Mouse (Mus musculus) CH12.LX (cell line): Measurements from ENCODE around the gene Pum2. TPM values are rescaled to one million over a fixed set of nuclear protein-coding genes. Genes with fewer than 3 reads are reported as not detected.

ENCODE experiments used
- DNase-seq: peaks from one replicate; pipeline ENCODE4 v3.0.0-alpha.2; 2013; ENCODE audit errors: extremely low read depth
- H3K27ac ChIP-seq: 2 replicates; pipeline ENCODE4 v1.5.1; 2012; ENCODE audit warnings: low read depth, mild to moderate bottlenecking, control low read depth, moderate library complexity; ENCODE audit not compliant: insufficient read depth
- H3K27me3 ChIP-seq: replicated peaks from 2 replicates; pipeline ENCODE3; 2012; ENCODE audit warnings: inconsistent platforms
- H3K36me3 ChIP-seq, 2 experiments: replicated peaks in 1 of 2; 2 replicates each; pipeline versions ENCODE3 to v1.6.1; 2012; ENCODE audit warnings: inconsistent platforms in 1 of 2, low read length in 1 of 2, mild to moderate bottlenecking in 1 of 2, mixed read lengths in 1 of 2, moderate library complexity in 1 of 2; ENCODE audit not compliant: control insufficient read depth in 1 of 2, insufficient read depth in 1 of 2
- H3K4me1 ChIP-seq, 2 experiments: 2 replicates each; pipeline ENCODE4 v1.6.1; 2012; ENCODE audit warnings: inconsistent platforms in 1 of 2, moderate library complexity in 1 of 2; ENCODE audit not compliant: insufficient read depth in 2 of 2, control insufficient read depth in 1 of 2
- H3K4me2 ChIP-seq: 2 replicates; pipeline ENCODE4 v1.6.1; 2012; ENCODE audit warnings: low read depth, mild to moderate bottlenecking, control low read depth; ENCODE audit not compliant: poor library complexity, insufficient read depth, severe bottlenecking
- H3K4me3 ChIP-seq, 3 experiments: fragments of 150-350 bp in 1 of 3; sonication (generic) in 1 of 3; replicated peaks in 1 of 3; 2 replicates each; pipeline versions ENCODE3 to v1.5.1; 2011 to 2012; ENCODE audit warnings: low read depth in 2 of 3, low read length in 2 of 3, mild to moderate bottlenecking in 2 of 3, moderate library complexity in 2 of 3, control low read depth in 1 of 3, improper control_type of control experiment in 1 of 3, inconsistent platforms in 1 of 3, mixed read lengths in 1 of 3; ENCODE audit not compliant: poor library complexity in 1 of 3
- H3K79me2 ChIP-seq: replicated peaks from 2 replicates; pipeline ENCODE4 v1.6.1; 2012; ENCODE audit warnings: mild to moderate bottlenecking, moderate library complexity; ENCODE audit not compliant: control insufficient read depth, poor library complexity, insufficient read depth, severe bottlenecking; ENCODE audit errors: extremely low read depth
- H3K9ac ChIP-seq: 2 replicates; pipeline ENCODE4 v1.6.1; 2012; ENCODE audit warnings: low read depth, mild to moderate bottlenecking, control low read depth, moderate library complexity; ENCODE audit not compliant: insufficient read depth
- H3K9me3 ChIP-seq: replicated peaks from 2 replicates; pipeline ENCODE3; 2012; ENCODE audit warnings: low read length, inconsistent platforms, mixed read lengths
- BHLHE40 ChIP-seq: IDR thresholded peaks from 2 replicates; pipeline ENCODE4 v1.6.1; 2011; ENCODE audit warnings: mild to moderate bottlenecking, low read depth, low read length, improper control_type of control experiment
- CTCF ChIP-seq, 2 experiments: IDR thresholded peaks in 1 of 2; conservative IDR thresholded peaks in 1 of 2; 2 replicates each; pipeline ENCODE4 v1.5.1; 2011 to 2012; ENCODE audit warnings: low read depth in 2 of 2, low read length in 2 of 2, improper control_type of control experiment in 1 of 2, inconsistent platforms in 1 of 2, mild to moderate bottlenecking in 1 of 2, moderate library complexity in 1 of 2
- E2F4 ChIP-seq: IDR thresholded peaks from 2 replicates; pipeline ENCODE4 v1.6.1; 2011; ENCODE audit warnings: low read depth, low read length, improper control_type of control experiment; ENCODE audit not compliant: insufficient replicate concordance
- EP300 ChIP-seq: IDR thresholded peaks from 2 replicates; pipeline ENCODE4 v1.6.1; 2011; ENCODE audit warnings: low read length, improper control_type of control experiment
- ETS1 ChIP-seq: conservative IDR thresholded peaks from 2 replicates; pipeline ENCODE4 v1.6.1; 2012; ENCODE audit warnings: low read depth, mild to moderate bottlenecking, inconsistent platforms, low read length, improper control_type of control experiment, moderate library complexity
- GABPA ChIP-seq: IDR thresholded peaks from 2 replicates; pipeline ENCODE4 v1.6.1; 2012; ENCODE audit warnings: low read depth, low read length, improper control_type of control experiment, inconsistent platforms; ENCODE audit not compliant: insufficient replicate concordance
- IRF4 ChIP-seq: IDR thresholded peaks from 2 replicates; pipeline ENCODE4 v1.6.1; 2014; ENCODE audit warnings: low read depth, mild to moderate bottlenecking, inconsistent platforms, low read length, improper control_type of control experiment
- JUN ChIP-seq: IDR thresholded peaks from 2 replicates; pipeline ENCODE4 v1.6.1; 2011; ENCODE audit warnings: low read depth, mild to moderate bottlenecking, low read length, improper control_type of control experiment, moderate library complexity; ENCODE audit not compliant: insufficient read depth
- KAT2A ChIP-seq: IDR thresholded peaks from 2 replicates; pipeline ENCODE4 v1.6.1; 2012; ENCODE audit warnings: low read length, improper control_type of control experiment, inconsistent platforms; ENCODE audit not compliant: insufficient replicate concordance
- MAFK ChIP-seq: IDR thresholded peaks from 2 replicates; pipeline ENCODE4 v1.6.1; 2011; ENCODE audit warnings: low read length, improper control_type of control experiment; ENCODE audit not compliant: insufficient replicate concordance
- MAX ChIP-seq: IDR thresholded peaks from 2 replicates; pipeline ENCODE4 v1.6.1; 2011; ENCODE audit warnings: low read length, improper control_type of control experiment
- MAZ ChIP-seq: IDR thresholded peaks from 2 replicates; pipeline ENCODE4 v1.6.1; 2012; ENCODE audit warnings: low read depth, mild to moderate bottlenecking, inconsistent platforms, low read length, improper control_type of control experiment, moderate library complexity
- MEF2A ChIP-seq: IDR thresholded peaks from 2 replicates; pipeline ENCODE4 v1.6.1; 2014; ENCODE audit warnings: low read depth, mild to moderate bottlenecking, inconsistent platforms, low read length, improper control_type of control experiment, borderline replicate concordance
- MXI1 ChIP-seq: IDR thresholded peaks from 2 replicates; pipeline ENCODE4 v1.6.1; 2011; ENCODE audit warnings: mild to moderate bottlenecking, low read depth, low read length, improper control_type of control experiment
- MYC ChIP-seq: IDR thresholded peaks from 2 replicates; pipeline ENCODE4 v1.6.1; 2011; ENCODE audit warnings: low read depth, mild to moderate bottlenecking, improper control_type of control experiment, low read length
- POLR2A ChIP-seq: IDR thresholded peaks from 2 replicates; pipeline ENCODE4 v1.6.1; 2011; ENCODE audit warnings: low read depth, mild to moderate bottlenecking, improper control_type of control experiment, low read length
- POLR2AphosphoS2 ChIP-seq: IDR thresholded peaks from 2 replicates; pipeline ENCODE4 v1.6.1; 2011; ENCODE audit warnings: low read depth, low read length, improper control_type of control experiment
- RAD21 ChIP-seq: IDR thresholded peaks from 2 replicates; pipeline ENCODE4 v1.6.1; 2011; ENCODE audit warnings: low read depth, mild to moderate bottlenecking, low read length, improper control_type of control experiment, moderate library complexity
- SIN3A ChIP-seq: IDR thresholded peaks from 2 replicates; pipeline ENCODE4 v1.6.1; 2012; ENCODE audit warnings: low read length, improper control_type of control experiment, inconsistent platforms
- SMC3 ChIP-seq: IDR thresholded peaks from 2 replicates; pipeline ENCODE4 v1.6.1; 2011; ENCODE audit warnings: low read depth, low read length, improper control_type of control experiment
- TBP ChIP-seq: conservative IDR thresholded peaks from 2 replicates; pipeline ENCODE4 v1.6.1; 2011; ENCODE audit warnings: low read depth, low read length, improper control_type of control experiment
- TCF12 ChIP-seq: IDR thresholded peaks from 2 replicates; pipeline ENCODE4 v1.6.1; 2014; ENCODE audit warnings: low read depth, mild to moderate bottlenecking, inconsistent platforms, low read length, improper control_type of control experiment
- USF1 ChIP-seq: IDR thresholded peaks from 2 replicates; pipeline ENCODE4 v1.6.1; 2014; ENCODE audit warnings: low read depth, mild to moderate bottlenecking, inconsistent platforms, low read length, improper control_type of control experiment
- ZMIZ1 ChIP-seq: IDR thresholded peaks from 2 replicates; pipeline ENCODE4 v1.6.1; 2012; ENCODE audit warnings: low read depth, mild to moderate bottlenecking, inconsistent platforms, low read length, improper control_type of control experiment
- ZNF384 ChIP-seq: IDR thresholded peaks from 2 replicates; pipeline ENCODE4 v1.6.1; 2012; ENCODE audit warnings: low read depth, low read length, improper control_type of control experiment, inconsistent platforms
- dilution Hi-C: fragments of 300-500 bp; cut with MboI; formaldehyde crosslinking; loops from 2 replicates; pipeline ENCODE4 v1.14.3; 2020; ENCODE audit warnings: low sequenced_read_pairs; ENCODE audit not compliant: extremely low pct_unique_long_range_greater_than_20kb, extremely low pct_ligation_motif_present
- in situ Hi-C: fragments of 300-500 bp; cut with MboI; formaldehyde crosslinking; loops from 3 replicates; pipeline ENCODE4 v1.14.3; 2019; ENCODE audit warnings: low sequenced_read_pairs, low pct_ligation_motif_present, low pct_unique_long_range_greater_than_20kb, mixed read lengths
- polyA plus RNA-seq: library from polyadenylated mRNA; unstranded; fragments of >175 nt; gene quantifications from 2 replicates; pipeline ENCODE4 v1.2.1, GENCODE M21; 2012; ENCODE audit warnings: low read depth; ENCODE audit not compliant: insufficient read length
- total RNA-seq, 2 experiments: library from RNA; depleted of rRNA; stranded (reverse); fragments of 300-350 nt in 1 of 2; fragments of >200 nt in 1 of 2; gene quantifications; 2 replicates each; pipeline ENCODE4 v1.2.3; 2012 to 2014

Pum2 gene
- total and polyA plus RNA-seq, 3 experiments, result 52.9 to 90.2 (median 62.7) TPM

GRCm38 (mm10) chr12:8759115-8759514 is 85.2 kb downstream of the Pum2 start:
- DNase-seq, result no peak
- Histone ChIP-seq H3K27ac (no peak overlapping the region), H3K4me2 (no peak overlapping the region), H3K4me3 (no peak overlapping the region), H3K36me3 (peaks cover 5 to 35% of the 10 kb centered on the region in 2 experiments), H3K27me3 (no peaks in the 10 kb centered on the region), H3K9ac (no peak overlapping the region), H3K9me3 (peaks cover 6% of the 10 kb centered on the region), H3K79me2 (no peaks in the 10 kb centered on the region), H3K4me1 (no peaks in the 10 kb centered on the region)
- TF ChIP-seq RAD21 (no peak), USF1 (no peak), MAX (no peak), MEF2A (no peak), JUN (no peak), ZNF384 (no peak), E2F4 (no peak), KAT2A (no peak), ZMIZ1 (no peak), ETS1 (no peak), MYC (no peak), POLR2AphosphoS2 (no peak), IRF4 (no peak), CTCF (conservative IDR thresholded peaks at IDR 0.05 in 1 of 2, IDR thresholded peaks at IDR 0.05 in 1 of 2; ENCODE audit: low read depth in 2 of 2, low read length in 2 of 2) (no peak), BHLHE40 (no peak), GABPA (no peak), MXI1 (no peak)
- dilution Hi-C loops (no loop called here), in situ Hi-C loops (no loop called here)

GRCm38 (mm10) chr12:8759779-8760178 is 85.8 kb downstream of the Pum2 start:
- no peaks in the 10 kb centered on the region for H3K4me1 ChIP-seq
- H3K9ac ChIP-seq, result no peak overlapping the region
- in situ Hi-C loops, result no loop called here
- peaks cover 6% of the 10 kb centered on the region for H3K9me3 ChIP-seq
- DNase-seq, result no peak
- dilution Hi-C loops, result no loop called here
- H3K27ac ChIP-seq, result no peak overlapping the region
- H3K27me3 ChIP-seq, result no peaks in the 10 kb centered on the region
- TF ChIP-seq POLR2A (no peak), SMC3 (no peak), TBP (no peak), MXI1 (no peak), EP300 (no peak), MAZ (no peak), IRF4 (no peak), MAFK (no peak), TCF12 (no peak), MYC (no peak), SIN3A (no peak)
- H3K4me3 ChIP-seq, result no peak overlapping the region
- H3K36me3 ChIP-seq, result peaks cover 0 to 28% of the 10 kb centered on the region in 2 experiments
- H3K4me2 ChIP-seq, result no peak overlapping the region
- no peaks in the 10 kb centered on the region for H3K79me2 ChIP-seq
